Mouse (Mus musculus) C2C12 (cell line): ENCODE results near the gene Slc4a1.

Source experiments
- CTCF ChIP-seq: IDR thresholded peaks from one replicate; pipeline ENCODE4 v1.5.1; 2011; ENCODE audit not compliant: control insufficient read depth, insufficient read depth, insufficient read length
- USF1 ChIP-seq: IDR thresholded peaks from one replicate; pipeline ENCODE4 v1.6.1; 2011; ENCODE audit warnings: low read depth, mild to moderate bottlenecking, control low read depth, moderate library complexity

- no peak for TF ChIP-seq USF1
- TF ChIP-seq CTCF = no peak
Measured at GRCm38 (mm10) chr11:102330039-102330438, 36.0 kb downstream of the Slc4a1 start.
